Mouse (Mus musculus) heart, embryonic 16.5 days (tissue): ENCODE results near the gene Wdr20. TPM values are rescaled to one million over a fixed set of nuclear protein-coding genes. Genes with fewer than 3 reads are reported as not detected.
A peak's percentile ranks its signal among the peaks of the same experiment; 100 is the strongest.
"Not testable (repeated sequence)": the region's sequence is repeated elsewhere in the genome, so short reads cannot be mapped to it uniquely, and the experiment has no call there.

Source experiments
- ATAC-seq: fragments of 200-750 bp; cut with Nextera tagmentation; replicated peaks from 2 replicates; pipeline ENCODE4 v1.8.0; 2017; ENCODE audit warnings: moderate number of reproducible peaks; ENCODE audit not compliant: insufficient read depth, low FRiP score; ENCODE audit errors: extremely low read depth
- H3K27ac ChIP-seq: fragments of 300-500 bp; sonication (generic); 2 replicates; pipeline ENCODE4 v1.5.1; 2014; ENCODE audit warnings: mild to moderate bottlenecking, low read length, control low read depth, moderate library complexity
- H3K27me3 ChIP-seq: fragments of 300-500 bp; sonication (generic); 2 replicates; pipeline ENCODE4 v1.6.1; 2014; ENCODE audit warnings: low read length, mixed read lengths; ENCODE audit not compliant: control insufficient read depth, insufficient read depth
- H3K36me3 ChIP-seq: fragments of 300-500 bp; sonication (generic); 2 replicates; pipeline ENCODE4 v1.6.1; 2014; ENCODE audit not compliant: control insufficient read depth, insufficient read depth
- H3K4me1 ChIP-seq: fragments of 300-500 bp; sonication (generic); 2 replicates; pipeline ENCODE4 v1.6.1; 2014; ENCODE audit warnings: low read length, mixed read lengths; ENCODE audit not compliant: control insufficient read depth, insufficient read depth
- H3K4me2 ChIP-seq: fragments of 300-500 bp; sonication (generic); 2 replicates; pipeline ENCODE4 v1.6.1; 2014; ENCODE audit warnings: low read depth, mild to moderate bottlenecking, control low read depth, low read length
- H3K4me3 ChIP-seq: fragments of 300-500 bp; sonication (generic); 2 replicates; pipeline ENCODE4 v1.5.1; 2014; ENCODE audit warnings: mild to moderate bottlenecking, control low read depth, low read length
- H3K9ac ChIP-seq: fragments of 300-500 bp; sonication (generic); 2 replicates; pipeline ENCODE4 v1.6.1; 2014; ENCODE audit warnings: low read length, control low read depth
- H3K9me3 ChIP-seq: fragments of 300-500 bp; sonication (generic); replicated peaks from 2 replicates; pipeline ENCODE4 v1.6.1; 2016; ENCODE audit warnings: low read length; ENCODE audit not compliant: control insufficient read depth
- WGBS: fragments of 180-500 bp; shearing (Covaris S2); extraction: QIAGEN DNeasy Blood & Tissue Kit; methylation state at CpG from one replicate; pipeline ENCODE4 v1.1.7; 2014; 5-methylcytosine and 5-hydroxymethylcytosine counted together
- polyA plus RNA-seq: library from polyadenylated mRNA; unstranded; fragments of >200 nt; fragmentation: Nextera tagmentation; extraction: Ambion mirVana; gene quantifications from 2 replicates; pipeline ENCODE4 v1.2.1, GENCODE M21; 2015

The Wdr20 gene
- polyA plus RNA-seq, 1 experiment from 2014 or later: 18.0 TPM

- not testable (repeated sequence) for H3K9ac ChIP-seq, H3K4me1 ChIP-seq, H3K27me3 ChIP-seq, ATAC-seq, H3K36me3 ChIP-seq, H3K27ac ChIP-seq, H3K4me2 ChIP-seq, H3K9me3 ChIP-seq, H3K4me3 ChIP-seq
- WGBS: 91% methylated on average over 3 of the region's 3 CpGs
Observed at GRCm38 (mm10) chr12:110733254-110733653, 4.5 kb upstream of the Wdr20 start.

DNA sequence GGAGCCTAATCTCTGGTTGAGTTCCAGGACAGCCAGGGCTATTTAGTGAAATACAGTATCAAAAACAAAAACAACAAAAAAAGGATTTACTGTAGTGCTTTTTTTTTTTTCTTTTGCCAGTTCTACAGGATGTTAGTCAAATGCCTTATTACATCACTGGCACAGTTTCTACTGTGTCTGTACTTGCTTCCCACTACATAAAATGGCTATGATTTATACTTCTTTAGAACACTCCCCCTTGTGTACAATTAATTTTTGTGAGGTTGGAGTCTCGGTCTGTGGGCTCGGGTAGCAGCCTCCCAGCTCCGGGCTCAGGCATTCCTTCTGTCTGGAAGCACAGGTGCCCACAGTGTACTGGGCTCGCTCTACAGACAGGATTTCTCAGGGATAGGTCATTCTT, 1.1 kb upstream of the Wdr20 start:
- H3K4me1 ChIP-seq: peaks cover 20% of the 10 kb centered on the region
- H3K36me3 ChIP-seq: no peaks in the 10 kb centered on the region
- peak overlapping the region; percentile 71 for H3K4me2 ChIP-seq
- H3K27me3 ChIP-seq: no peaks in the 10 kb centered on the region
- no peak for ATAC-seq
- 11% methylated on average over 4 of the region's 4 CpGs for WGBS
- H3K9ac ChIP-seq: peak overlapping the region; percentile 63
- H3K4me3 ChIP-seq: peak overlapping the region; percentile 100
- no peak overlapping the region for H3K27ac ChIP-seq
- H3K9me3 ChIP-seq: no peaks in the 10 kb centered on the region

- under 1% methylated on average over 59 of the region's 72 CpGs for WGBS
- Histone ChIP-seq H3K9me3 (no peaks in the 10 kb centered on the region), H3K4me2 (peak overlapping the region; percentile 92), H3K27me3 (no peaks in the 10 kb centered on the region), H3K4me3 (peak overlapping the region; percentile 100), H3K27ac (peak overlapping the region; percentile 90), H3K36me3 (no peaks in the 10 kb centered on the region), H3K4me1 (peaks cover 20% of the 10 kb centered on the region), H3K9ac (peak overlapping the region; percentile 98)
- ATAC-seq: peak; percentile 47
Observed at GRCm38 (mm10) chr12:110738158-110738921, 596 bp downstream of the Wdr20 start.

- Histone ChIP-seq H3K27me3 (no peaks in the 10 kb centered on the region), H3K36me3 (peaks cover 9% of the 10 kb centered on the region; the same call in 1 of the 2 replicates), H3K27ac (no peak overlapping the region), H3K4me1 (no peaks in the 10 kb centered on the region), H3K9me3 (no peaks in the 10 kb centered on the region; the same call in 1 of the 2 replicates), H3K4me2 (no peak overlapping the region), H3K9ac (no peak overlapping the region), H3K4me3 (no peak overlapping the region)
- 69% methylated on average over 10 of the region's 10 CpGs for WGBS
- no peak for ATAC-seq
Observed at GRCm38 (mm10) chr12:110750770-110751439, 13.2 kb downstream of the Wdr20 start.

DNA sequence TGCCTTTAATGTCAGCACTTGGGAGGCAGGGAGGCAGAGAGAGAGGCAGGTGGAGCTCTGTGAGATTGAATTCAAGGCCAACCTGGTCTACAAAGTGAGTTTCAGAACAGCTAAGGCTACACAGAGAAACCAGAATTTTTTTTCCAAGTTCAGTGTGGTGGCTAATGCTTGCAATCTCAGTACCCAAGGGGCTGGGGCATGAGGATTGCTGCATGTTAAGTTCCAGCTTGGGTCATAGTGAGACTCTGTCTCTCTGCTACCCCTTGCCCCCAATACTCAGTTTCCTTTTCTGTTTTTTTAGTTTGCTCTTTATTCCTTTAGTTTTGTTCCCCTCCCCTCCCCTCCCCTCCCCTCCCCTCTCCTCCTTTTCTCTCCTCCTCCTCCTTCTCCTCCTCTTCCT, 15.0 kb downstream of the Wdr20 start:
- H3K9me3 ChIP-seq: no peaks in the 10 kb centered on the region; the same call in 1 of the 2 replicates
- H3K27ac ChIP-seq: no peak overlapping the region
- no peak overlapping the region for H3K4me2 ChIP-seq
- no peak overlapping the region for H3K9ac ChIP-seq
- no peak for ATAC-seq
- no peaks in the 10 kb centered on the region for H3K27me3 ChIP-seq
- no peak overlapping the region for H3K4me3 ChIP-seq
- H3K4me1 ChIP-seq: peaks cover 11% of the 10 kb centered on the region
- H3K36me3 ChIP-seq: peaks cover 11% of the 10 kb centered on the region; the same call in 1 of the 2 replicates

DNA sequence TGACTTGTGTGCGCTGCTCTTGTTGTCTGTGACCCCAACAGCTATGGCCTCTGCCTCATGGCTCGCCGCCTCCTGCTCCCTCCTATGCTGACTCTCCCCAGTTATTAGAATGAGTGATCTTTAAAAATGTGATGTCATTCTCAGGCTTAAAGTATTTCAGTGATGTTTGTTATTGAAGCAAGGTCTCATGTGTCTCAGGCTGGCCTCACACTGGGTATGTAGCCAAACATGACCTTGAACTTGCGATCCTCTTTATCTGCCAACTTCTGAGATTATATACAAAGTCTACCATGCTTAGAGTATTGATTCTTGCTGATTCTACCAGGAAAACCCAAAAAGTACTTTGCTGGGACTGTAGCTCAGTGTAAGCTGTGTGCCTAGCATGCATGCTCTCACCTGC, 16.2 kb downstream of the Wdr20 start:
- Histone ChIP-seq H3K9ac (no peak overlapping the region), H3K36me3 (peaks cover 11% of the 10 kb centered on the region; the same call in 1 of the 2 replicates), H3K27ac (no peak overlapping the region), H3K9me3 (no peaks in the 10 kb centered on the region; the same call in 1 of the 2 replicates), H3K4me3 (no peak overlapping the region), H3K4me1 (peaks cover 11% of the 10 kb centered on the region), H3K27me3 (no peaks in the 10 kb centered on the region), H3K4me2 (no peak overlapping the region)
- WGBS: 92% methylated on average over 4 of the region's 4 CpGs
- ATAC-seq: no peak

DNA sequence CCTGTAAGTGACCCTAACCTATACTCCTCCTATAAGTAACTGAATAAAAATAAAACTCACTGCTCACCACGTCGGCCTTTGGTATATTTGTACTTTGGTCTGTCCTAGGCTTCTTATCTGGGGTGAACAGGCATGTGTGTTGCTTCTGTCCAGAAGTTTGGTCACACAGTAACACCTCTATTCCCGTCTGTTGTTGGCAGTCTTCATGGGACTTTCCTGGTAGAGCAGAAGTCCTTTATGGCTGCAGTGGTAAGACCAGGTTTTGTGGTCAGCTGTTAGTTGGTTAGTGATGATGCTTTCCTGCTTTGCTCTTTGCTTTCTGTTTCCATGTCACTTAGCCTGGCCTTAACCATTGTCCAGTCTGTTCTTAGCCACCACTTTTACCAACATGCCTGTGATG, 19.4 kb downstream of the Wdr20 start:
- no peak overlapping the region for H3K4me3 ChIP-seq
- H3K4me1 ChIP-seq: peaks cover 13% of the 10 kb centered on the region
- peaks cover 11% of the 10 kb centered on the region; the same call in 1 of the 2 replicates for H3K36me3 ChIP-seq
- H3K27ac ChIP-seq: no peak overlapping the region
- no peak overlapping the region for H3K4me2 ChIP-seq
- no peaks in the 10 kb centered on the region for H3K27me3 ChIP-seq
- H3K9ac ChIP-seq: no peak overlapping the region
- ATAC-seq: no peak; the same call in 1 of the 2 replicates
- WGBS: 46% methylated on average over 3 of the region's 3 CpGs
- H3K9me3 ChIP-seq: no peaks in the 10 kb centered on the region; the same call in 1 of the 2 replicates

GRCm38 (mm10) chr12:110758932-110759331, 21.2 kb downstream of the Wdr20 start:
- Histone ChIP-seq H3K4me1 (peaks cover 13% of the 10 kb centered on the region), H3K36me3 (peaks cover 11% of the 10 kb centered on the region; the same call in 1 of the 2 replicates), H3K4me3 (no peak overlapping the region), H3K4me2 (no peak overlapping the region), H3K27me3 (no peaks in the 10 kb centered on the region), H3K9me3 (no peaks in the 10 kb centered on the region; the same call in 1 of the 2 replicates), H3K27ac (no peak overlapping the region; the same call in 1 of the 2 replicates), H3K9ac (no peak overlapping the region)
- WGBS: 83% methylated on average over 7 of the region's 8 CpGs
- ATAC-seq: no peak

GRCm38 (mm10) chr12:110762321-110762720, 24.6 kb downstream of the Wdr20 start:
- H3K4me3 ChIP-seq: no peak overlapping the region
- no peak for ATAC-seq
- 79% methylated on average over 2 of the region's 2 CpGs for WGBS
- no peak overlapping the region for H3K27ac ChIP-seq
- H3K4me2 ChIP-seq: no peak overlapping the region
- no peaks in the 10 kb centered on the region for H3K36me3 ChIP-seq
- peaks cover 10% of the 10 kb centered on the region; the same call in 1 of the 2 replicates for H3K4me1 ChIP-seq
- no peaks in the 10 kb centered on the region for H3K27me3 ChIP-seq
- no peaks in the 10 kb centered on the region for H3K9me3 ChIP-seq
- H3K9ac ChIP-seq: no peak overlapping the region
